Mouse (Mus musculus) thymus, postnatal 0 days (tissue): ENCODE measurements around the gene Actr1b. TPM values are rescaled to one million over a fixed set of nuclear protein-coding genes. Genes with fewer than 3 reads are reported as not detected.

Experiments used
- DNase-seq: peaks from one replicate; pipeline ENCODE4 v3.0.0-alpha.2; 2015; ENCODE audit warnings: low spot score
- polyA plus RNA-seq: library from polyadenylated mRNA; unstranded; fragments of >200 nt; fragmentation: Nextera tagmentation; extraction: Ambion mirVana; gene quantifications from 2 replicates; pipeline ENCODE4 v1.2.1, GENCODE M21; 2015

The Actr1b gene
- 59.3 and 62.0 TPM in 2 replicates for polyA plus RNA-seq

- no peak for DNase-seq
Observed at GRCm38 (mm10) chr1:36714311-36714710, at the start of gene Actr1b. Actr1b (minus strand) TSS chr1:36714422.

GRCm38 (mm10) chr1:36761568-36761967 lies 47.3 kb upstream of the Actr1b start, which contains the start of gene Zap70:
Zap70 (plus strand) TSS chr1:36761798.
- DNase-seq = peak; percentile 85

GRCm38 (mm10) chr1:36761061-36761460 lies 46.8 kb upstream of the Actr1b start:
- no peak for DNase-seq

GRCm38 (mm10) chr1:36760401-36760800 lies 46.2 kb upstream of the Actr1b start:
- DNase-seq = peak; percentile 23

- DNase-seq = no peak
Observed at GRCm38 (mm10) chr1:36759076-36759475, 44.9 kb upstream of the Actr1b start.

GRCm38 (mm10) chr1:36758553-36758952 lies 44.3 kb upstream of the Actr1b start:
- DNase-seq = no peak

GRCm38 (mm10) chr1:36753932-36754675 lies 39.9 kb upstream of the Actr1b start:
- DNase-seq = no peak

- DNase-seq = peak; percentile 69
Observed at GRCm38 (mm10) chr1:36746452-36746851, 32.2 kb upstream of the Actr1b start.

GRCm38 (mm10) chr1:36745661-36746060 lies 31.4 kb upstream of the Actr1b start:
- no peak for DNase-seq

GRCm38 (mm10) chr1:36744268-36744944 lies 30.2 kb upstream of the Actr1b start:
- peak; percentile 85 for DNase-seq

- DNase-seq = no peak
Observed at GRCm38 (mm10) chr1:36743046-36743445, 28.8 kb upstream of the Actr1b start.

GRCm38 (mm10) chr1:36739231-36739630 lies 25.0 kb upstream of the Actr1b start:
- no peak for DNase-seq

GRCm38 (mm10) chr1:36737300-36737699 lies 23.1 kb upstream of the Actr1b start:
- peak; percentile 86 for DNase-seq

GRCm38 (mm10) chr1:36724057-36724431 lies 9.8 kb upstream of the Actr1b start:
- no peak for DNase-seq

- DNase-seq = peak; percentile 87
Observed at GRCm38 (mm10) chr1:36723146-36724056, 9.2 kb upstream of the Actr1b start.

- no peak for DNase-seq
Observed at GRCm38 (mm10) chr1:36718786-36719185, 4.6 kb upstream of the Actr1b start.

GRCm38 (mm10) chr1:36711104-36711503 lies 3.1 kb downstream of the Actr1b start:
- no peak for DNase-seq

- DNase-seq = peak; percentile 99
Observed at GRCm38 (mm10) chr1:36709854-36710280, 4.4 kb downstream of the Actr1b start, which contains the start of gene 4933424G06Rik. 4933424G06Rik (plus strand) TSS chr1:36710149.

- DNase-seq = peak; percentile 65
Observed at GRCm38 (mm10) chr1:36709055-36709853, 5.0 kb downstream of the Actr1b start.

GRCm38 (mm10) chr1:36708626-36709025 lies 5.6 kb downstream of the Actr1b start:
- DNase-seq = no peak

- no peak for DNase-seq
Observed at GRCm38 (mm10) chr1:36707797-36708196, 6.4 kb downstream of the Actr1b start.
